Mouse (Mus musculus): ENCODE results near the gene Grin2a. TPM values are rescaled to one million over a fixed set of nuclear protein-coding genes. Genes with fewer than 3 reads are reported as not detected.
A peak's percentile ranks its signal among the peaks of the same experiment; 100 is the strongest.

Grin2a gene
- polyA plus RNA-seq, 1 experiment from 2014 or later = 0.34 TPM

GRCm38 (mm10) chr16:10001601-10002000 is 6.2 kb upstream of the Grin2a start:
- Histone ChIP-seq H3K4me3 (ENCODE audit: low read length) (no peak overlapping the region), H3K27me3 (ENCODE audit: control insufficient read depth, insufficient read depth, low read length) (peaks cover 8% of the 10 kb centered on the region), H3K4me2 (ENCODE audit: low read depth, low read length) (no peak overlapping the region), H3K4me1 (ENCODE audit: control insufficient read depth, insufficient read depth, low read length) (no peaks in the 10 kb centered on the region), H3K9me3 (replicated peaks; ENCODE audit: control insufficient read depth, low read length) (peaks cover under 1% of the 10 kb centered on the region; the same call in 1 of the 2 replicates), H3K9ac (ENCODE audit: low read length) (no peak overlapping the region), H3K27ac (ENCODE audit: low read length) (no peak overlapping the region), H3K36me3 (ENCODE audit: control insufficient read depth, insufficient read depth) (no peaks in the 10 kb centered on the region)
- WGBS = 47% methylated on average over 1 of the region's 1 CpGs
- ATAC-seq (replicated peaks; ENCODE audit: extremely low read depth, insufficient read depth, low FRiP score) = no peak

- Histone ChIP-seq H3K36me3 (ENCODE audit: control insufficient read depth, insufficient read depth) (no peaks in the 10 kb centered on the region), H3K4me3 (ENCODE audit: low read length) (no peak overlapping the region), H3K4me1 (ENCODE audit: control insufficient read depth, insufficient read depth, low read length) (no peaks in the 10 kb centered on the region; the same call in 1 of the 2 replicates), H3K27me3 (ENCODE audit: control insufficient read depth, insufficient read depth, low read length) (peaks cover 25% of the 10 kb centered on the region), H3K9me3 (replicated peaks; ENCODE audit: control insufficient read depth, low read length) (no peaks in the 10 kb centered on the region), H3K4me2 (ENCODE audit: low read depth, low read length) (no peak overlapping the region), H3K9ac (ENCODE audit: low read length) (no peak overlapping the region), H3K27ac (ENCODE audit: low read length) (no peak overlapping the region)
- no peak for ATAC-seq (replicated peaks; ENCODE audit: extremely low read depth, insufficient read depth, low FRiP score)
- WGBS = 63% methylated on average over 5 of the region's 5 CpGs
Observed at GRCm38 (mm10) chr16:9999926-10000325, 4.6 kb upstream of the Grin2a start.

GRCm38 (mm10) chr16:9997931-9998330 is 2.6 kb upstream of the Grin2a start:
- Histone ChIP-seq H3K4me2 (ENCODE audit: low read depth, low read length) (no peak overlapping the region), H3K9me3 (replicated peaks; ENCODE audit: control insufficient read depth, low read length) (no peaks in the 10 kb centered on the region), H3K9ac (ENCODE audit: low read length) (no peak overlapping the region), H3K36me3 (ENCODE audit: control insufficient read depth, insufficient read depth) (no peaks in the 10 kb centered on the region), H3K4me1 (ENCODE audit: control insufficient read depth, insufficient read depth, low read length) (peaks cover 5% of the 10 kb centered on the region; the same call in 1 of the 2 replicates), H3K4me3 (ENCODE audit: low read length) (no peak overlapping the region), H3K27ac (ENCODE audit: low read length) (no peak overlapping the region), H3K27me3 (ENCODE audit: control insufficient read depth, insufficient read depth, low read length) (peaks cover 45% of the 10 kb centered on the region)
- ATAC-seq (replicated peaks; ENCODE audit: extremely low read depth, insufficient read depth, low FRiP score) = no peak

- Histone ChIP-seq H3K9ac (ENCODE audit: low read length) (no peak overlapping the region), H3K4me3 (ENCODE audit: low read length) (no peak overlapping the region), H3K27ac (ENCODE audit: low read length) (no peak overlapping the region), H3K4me1 (ENCODE audit: control insufficient read depth, insufficient read depth, low read length) (peaks cover 5% of the 10 kb centered on the region; the same call in 1 of the 2 replicates), H3K9me3 (replicated peaks; ENCODE audit: control insufficient read depth, low read length) (no peaks in the 10 kb centered on the region), H3K27me3 (ENCODE audit: control insufficient read depth, insufficient read depth, low read length) (peaks cover 62% of the 10 kb centered on the region), H3K36me3 (ENCODE audit: control insufficient read depth, insufficient read depth) (no peaks in the 10 kb centered on the region), H3K4me2 (ENCODE audit: low read depth, low read length) (peak overlapping the region; percentile 54; the same call in 1 of the 2 replicates)
- 24% methylated on average over 13 of the region's 13 CpGs for WGBS
- ATAC-seq (replicated peaks; ENCODE audit: extremely low read depth, insufficient read depth, low FRiP score) = no peak
Observed at GRCm38 (mm10) chr16:9995814-9996210, 452 bp upstream of the Grin2a start.

GRCm38 (mm10) chr16:9994041-9994950 is 1.1 kb downstream of the Grin2a start:
- ATAC-seq (replicated peaks; ENCODE audit: extremely low read depth, insufficient read depth, low FRiP score) = no peak
- H3K27ac ChIP-seq (ENCODE audit: low read length) = no peak overlapping the region
- H3K27me3 ChIP-seq (ENCODE audit: control insufficient read depth, insufficient read depth, low read length) = peaks cover 68% of the 10 kb centered on the region
- no peaks in the 10 kb centered on the region for H3K9me3 ChIP-seq (replicated peaks; ENCODE audit: control insufficient read depth, low read length)
- peak overlapping the region; percentile 34 for H3K4me3 ChIP-seq (ENCODE audit: low read length)
- H3K4me1 ChIP-seq (ENCODE audit: control insufficient read depth, insufficient read depth, low read length) = peaks cover 5% of the 10 kb centered on the region; the same call in 1 of the 2 replicates
- no peak overlapping the region for H3K9ac ChIP-seq (ENCODE audit: low read length)
- peak overlapping the region; percentile 54 for H3K4me2 ChIP-seq (ENCODE audit: low read depth, low read length)
- H3K36me3 ChIP-seq (ENCODE audit: control insufficient read depth, insufficient read depth) = no peaks in the 10 kb centered on the region
- 1% methylated on average over 38 of the region's 51 CpGs for WGBS

GRCm38 (mm10) chr16:9993255-9994040 is 1.9 kb downstream of the Grin2a start:
- Histone ChIP-seq H3K9me3 (replicated peaks; ENCODE audit: control insufficient read depth, low read length) (no peaks in the 10 kb centered on the region), H3K4me1 (ENCODE audit: control insufficient read depth, insufficient read depth, low read length) (peaks cover 5% of the 10 kb centered on the region; the same call in 1 of the 2 replicates), H3K4me2 (ENCODE audit: low read depth, low read length) (peak overlapping the region; percentile 54), H3K36me3 (ENCODE audit: control insufficient read depth, insufficient read depth) (no peaks in the 10 kb centered on the region), H3K4me3 (ENCODE audit: low read length) (peak overlapping the region; percentile 34), H3K27me3 (ENCODE audit: control insufficient read depth, insufficient read depth, low read length) (peaks cover 68% of the 10 kb centered on the region), H3K27ac (ENCODE audit: low read length) (no peak overlapping the region), H3K9ac (ENCODE audit: low read length) (no peak overlapping the region)
- WGBS = 2% methylated on average over 39 of the region's 39 CpGs
- ATAC-seq (replicated peaks; ENCODE audit: extremely low read depth, insufficient read depth, low FRiP score) = no peak; the same call in 1 of the 2 replicates

- Histone ChIP-seq H3K9me3 (replicated peaks; ENCODE audit: control insufficient read depth, low read length) (no peaks in the 10 kb centered on the region), H3K4me2 (ENCODE audit: low read depth, low read length) (peak overlapping the region; percentile 54), H3K4me3 (ENCODE audit: low read length) (peak overlapping the region; percentile 13; the same call in 1 of the 2 replicates), H3K36me3 (ENCODE audit: control insufficient read depth, insufficient read depth) (no peaks in the 10 kb centered on the region), H3K27me3 (ENCODE audit: control insufficient read depth, insufficient read depth, low read length) (peaks cover 68% of the 10 kb centered on the region), H3K9ac (ENCODE audit: low read length) (no peak overlapping the region), H3K27ac (ENCODE audit: low read length) (no peak overlapping the region), H3K4me1 (ENCODE audit: control insufficient read depth, insufficient read depth, low read length) (peaks cover 5% of the 10 kb centered on the region; the same call in 1 of the 2 replicates)
- ATAC-seq (replicated peaks; ENCODE audit: extremely low read depth, insufficient read depth, low FRiP score) = no peak
- WGBS = 0% methylated on average over 17 of the region's 17 CpGs
Observed at GRCm38 (mm10) chr16:9992773-9993221, 2.6 kb downstream of the Grin2a start.

- Histone ChIP-seq H3K27ac (ENCODE audit: low read length) (no peak overlapping the region), H3K4me3 (ENCODE audit: low read length) (peak overlapping the region; percentile 13; the same call in 1 of the 2 replicates), H3K36me3 (ENCODE audit: control insufficient read depth, insufficient read depth) (no peaks in the 10 kb centered on the region), H3K9ac (ENCODE audit: low read length) (no peak overlapping the region), H3K9me3 (replicated peaks; ENCODE audit: control insufficient read depth, low read length) (no peaks in the 10 kb centered on the region), H3K27me3 (ENCODE audit: control insufficient read depth, insufficient read depth, low read length) (peaks cover 68% of the 10 kb centered on the region), H3K4me2 (ENCODE audit: low read depth, low read length) (peak overlapping the region; percentile 54; the same call in 1 of the 2 replicates), H3K4me1 (ENCODE audit: control insufficient read depth, insufficient read depth, low read length) (peaks cover 5% of the 10 kb centered on the region; the same call in 1 of the 2 replicates)
- 17% methylated on average over 34 of the region's 34 CpGs for WGBS
- ATAC-seq (replicated peaks; ENCODE audit: extremely low read depth, insufficient read depth, low FRiP score) = no peak
Observed at GRCm38 (mm10) chr16:9992076-9992772, 3.1 kb downstream of the Grin2a start.
